Mouse (Mus musculus): ENCODE measurements at regions not wholly inside any gene's neighbourhood (a gene's known extent, or its start where the extent isn't known, plus 50 kb on each side); places are given as distances from the start of the nearest gene placed in this dataset.

- TF ChIP-seq POLR2AphosphoS2 (IDR thresholded peaks at IDR 0.05; ENCODE audit: insufficient read length, low read depth) (no peak), USF1 (IDR thresholded peaks at IDR 0.05; ENCODE audit: low read depth) (no peak), MYOD1 (IDR thresholded peaks at IDR 0.05; ENCODE audit: control insufficient read depth in 1 of 3, insufficient read length in 2 of 3, low read depth in 2 of 3) (no peak), POLR2A (IDR thresholded peaks at IDR 0.05; ENCODE audit: insufficient read length, low read depth) (no peak), CEBPB (IDR thresholded peaks at IDR 0.05; ENCODE audit: insufficient read depth, poor library complexity, severe bottlenecking) (no peak), MAX (IDR thresholded peaks at IDR 0.05; ENCODE audit: low read depth) (no peak), TCF12 (IDR thresholded peaks at IDR 0.05; ENCODE audit: insufficient read depth, poor library complexity, severe bottlenecking) (no peak), SRF (IDR thresholded peaks at IDR 0.05; ENCODE audit: control insufficient read depth, insufficient read length, low read depth) (no peak), MYOG (IDR thresholded peaks at IDR 0.05; ENCODE audit: control insufficient read depth in 1 of 3, insufficient read depth in 1 of 3, insufficient read length in 2 of 3, low read depth in 2 of 3) (no peak), TCF3 (IDR thresholded peaks at IDR 0.05; ENCODE audit: insufficient read length, low read depth) (no peak), E2F4 (IDR thresholded peaks at IDR 0.05; ENCODE audit: insufficient read depth) (no peak)
These were observed 492.3 kb downstream of the Ajap1 start for GRCm38 (mm10) chr4:152990266-152990665.

Measured in myocyte (in vitro differentiated cells).